Mouse (Mus musculus) hindbrain, embryonic 16.5 days (tissue): ENCODE results near the gene Ager. TPM values are rescaled to one million over a fixed set of nuclear protein-coding genes. Genes with fewer than 3 reads are reported as not detected.

Source experiments
- ATAC-seq: fragments of 200-750 bp; cut with Nextera tagmentation; 2 replicates; pipeline ENCODE4 v1.8.0; 2017; ENCODE audit warnings: moderate TSS enrichment, moderate library complexity
- H3K27ac ChIP-seq: fragments of 300-500 bp; sonication (generic); 2 replicates; pipeline ENCODE4 v1.5.1; 2014; ENCODE audit warnings: low read depth, mild to moderate bottlenecking, control low read depth, low read length, moderate library complexity
- H3K27me3 ChIP-seq: fragments of 300-500 bp; sonication (generic); replicated peaks from 2 replicates; pipeline ENCODE4 v1.6.1; 2014; ENCODE audit warnings: low read length; ENCODE audit not compliant: control insufficient read depth, insufficient read depth
- H3K36me3 ChIP-seq: fragments of 300-500 bp; sonication (generic); 2 replicates; pipeline ENCODE4 v1.6.1; 2014; ENCODE audit warnings: mild to moderate bottlenecking, low read length, moderate library complexity, mixed read lengths; ENCODE audit not compliant: control insufficient read depth, insufficient read depth
- H3K4me1 ChIP-seq: fragments of 300-500 bp; sonication (generic); 2 replicates; pipeline ENCODE4 v1.6.1; 2014; ENCODE audit warnings: low read depth, low read length; ENCODE audit not compliant: control insufficient read depth, insufficient read depth
- H3K4me2 ChIP-seq: fragments of 300-500 bp; sonication (generic); 2 replicates; pipeline ENCODE4 v1.6.1; 2014; ENCODE audit warnings: mild to moderate bottlenecking, low read length, control low read depth, moderate library complexity
- H3K4me3 ChIP-seq: fragments of 300-500 bp; sonication (generic); 2 replicates; pipeline ENCODE4 v1.5.1; 2014; ENCODE audit warnings: mild to moderate bottlenecking, low read length, control low read depth, moderate library complexity
- H3K9ac ChIP-seq: fragments of 300-500 bp; sonication (generic); 2 replicates; pipeline ENCODE4 v1.6.1; 2014; ENCODE audit warnings: low read depth, mild to moderate bottlenecking, control low read depth, low read length, moderate library complexity
- H3K9me3 ChIP-seq: fragments of 300-500 bp; sonication (generic); 2 replicates; pipeline ENCODE4 v1.6.1; 2014; ENCODE audit warnings: mild to moderate bottlenecking, low read length, moderate library complexity; ENCODE audit not compliant: control insufficient read depth
- WGBS: fragments of 180-500 bp; shearing (Covaris S2); extraction: QIAGEN DNeasy Blood & Tissue Kit; methylation state at CpG from one replicate; pipeline ENCODE4 v1.1.7; 2014; 5-methylcytosine and 5-hydroxymethylcytosine counted together
- polyA plus RNA-seq: library from polyadenylated mRNA; unstranded; fragments of >200 nt; fragmentation: Nextera tagmentation; extraction: Ambion mirVana; gene quantifications from 2 replicates; pipeline ENCODE4 v1.2.1, GENCODE M21; 2015

Gene Ager
- polyA plus RNA-seq, 1 experiment from 2014 or later: 1.6 TPM

GRCm38 (mm10) chr17:34630761-34631301, 33.2 kb downstream of the Ager start:
- no peak for ATAC-seq

GRCm38 (mm10) chr17:34631647-34632046, 34.0 kb downstream of the Ager start:
- peak overlapping the region; percentile 57 for H3K9ac ChIP-seq
- peak overlapping the region; percentile 84 for H3K4me2 ChIP-seq
- H3K9me3 ChIP-seq: no peaks in the 10 kb centered on the region
- no peak overlapping the region for H3K27ac ChIP-seq
- no peaks in the 10 kb centered on the region for H3K36me3 ChIP-seq
- H3K4me3 ChIP-seq: peak overlapping the region; percentile 37
- no peak for ATAC-seq
- WGBS: 3% methylated on average over 11 of the region's 12 CpGs
- peaks cover 3% of the 10 kb centered on the region; the same call in 1 of the 2 replicates for H3K27me3 ChIP-seq
- H3K4me1 ChIP-seq: peaks cover 39% of the 10 kb centered on the region

More at GRCm38 (mm10) chr17:34630761-34631301, 33.2 kb downstream of the Ager start:
- WGBS: 3% methylated on average over 43 of the region's 48 CpGs
- Histone ChIP-seq H3K36me3 (no peaks in the 10 kb centered on the region), H3K9me3 (no peaks in the 10 kb centered on the region), H3K4me2 (peak overlapping the region; percentile 84), H3K9ac (peak overlapping the region; percentile 65), H3K4me3 (peak overlapping the region; percentile 62), H3K27ac (no peak overlapping the region), H3K27me3 (peaks cover 3% of the 10 kb centered on the region; the same call in 1 of the 2 replicates), H3K4me1 (peaks cover 45% of the 10 kb centered on the region)

- Histone ChIP-seq H3K4me1 (peaks cover 39% of the 10 kb centered on the region), H3K27ac (no peak overlapping the region), H3K36me3 (no peaks in the 10 kb centered on the region), H3K9me3 (no peaks in the 10 kb centered on the region), H3K27me3 (peaks cover 3% of the 10 kb centered on the region; the same call in 1 of the 2 replicates), H3K4me2 (peak overlapping the region; percentile 84), H3K4me3 (peak overlapping the region; percentile 37), H3K9ac (peak overlapping the region; percentile 57)
- ATAC-seq: no peak
- WGBS: 5% methylated on average over 26 of the region's 26 CpGs
Observed at GRCm38 (mm10) chr17:34632261-34632691, 34.6 kb downstream of the Ager start.

GRCm38 (mm10) chr17:34635671-34636070, 38.0 kb downstream of the Ager start:
- Histone ChIP-seq H3K36me3 (no peaks in the 10 kb centered on the region), H3K9ac (no peak overlapping the region), H3K4me3 (no peak overlapping the region), H3K9me3 (no peaks in the 10 kb centered on the region), H3K27ac (no peak overlapping the region), H3K27me3 (peaks cover 3% of the 10 kb centered on the region; the same call in 1 of the 2 replicates), H3K4me1 (peaks cover 14% of the 10 kb centered on the region), H3K4me2 (no peak overlapping the region)
- WGBS: 69% methylated on average over 2 of the region's 2 CpGs
- no peak for ATAC-seq

- Histone ChIP-seq H3K36me3 (no peaks in the 10 kb centered on the region), H3K4me2 (no peak overlapping the region), H3K9ac (no peak overlapping the region), H3K4me3 (no peak overlapping the region), H3K9me3 (no peaks in the 10 kb centered on the region), H3K4me1 (peaks cover 4% of the 10 kb centered on the region; the same call in 1 of the 2 replicates), H3K27me3 (no peaks in the 10 kb centered on the region), H3K27ac (no peak overlapping the region)
- 65% methylated on average over 3 of the region's 3 CpGs for WGBS
- ATAC-seq: no peak
Observed at GRCm38 (mm10) chr17:34637459-34637858, 39.8 kb downstream of the Ager start.

GRCm38 (mm10) chr17:34639461-34640255, 42.0 kb downstream of the Ager start:
- Histone ChIP-seq H3K4me1 (peaks cover 2% of the 10 kb centered on the region; the same call in 1 of the 2 replicates), H3K9ac (no peak overlapping the region), H3K27ac (no peak overlapping the region), H3K9me3 (no peaks in the 10 kb centered on the region), H3K36me3 (no peaks in the 10 kb centered on the region), H3K4me2 (no peak overlapping the region), H3K27me3 (no peaks in the 10 kb centered on the region), H3K4me3 (no peak overlapping the region)
- 84% methylated on average over 7 of the region's 7 CpGs for WGBS
- ATAC-seq: no peak

GRCm38 (mm10) chr17:34640778-34641601, 43.3 kb downstream of the Ager start:
- Histone ChIP-seq H3K9me3 (no peaks in the 10 kb centered on the region), H3K4me2 (0 out of 2 replicates have a peak overlapping the region, but pooled peaks have one; percentile 0), H3K27ac (peak overlapping the region; percentile 65), H3K4me1 (peaks cover 13% of the 10 kb centered on the region), H3K9ac (peak overlapping the region; percentile 46), H3K36me3 (no peaks in the 10 kb centered on the region), H3K4me3 (no peak overlapping the region), H3K27me3 (no peaks in the 10 kb centered on the region)
- 0 out of 2 replicates have a peak, but pooled peaks have one; percentile 27 for ATAC-seq
- WGBS: 12% methylated on average over 11 of the region's 11 CpGs

- 79% methylated on average over 3 of the region's 3 CpGs for WGBS
- no peak overlapping the region for H3K27ac ChIP-seq
Observed at GRCm38 (mm10) chr17:34641945-34642344, 44.3 kb downstream of the Ager start.

More at GRCm38 (mm10) chr17:34641945-34642344, 44.3 kb downstream of the Ager start:
- Histone ChIP-seq H3K9me3 (no peaks in the 10 kb centered on the region), H3K27me3 (no peaks in the 10 kb centered on the region), H3K4me2 (no peak overlapping the region), H3K36me3 (no peaks in the 10 kb centered on the region), H3K4me3 (no peak overlapping the region), H3K9ac (no peak overlapping the region), H3K4me1 (peaks cover 19% of the 10 kb centered on the region)
- no peak for ATAC-seq
